Mouse (Mus musculus) limb, embryonic 13.5 days (tissue): ENCODE measurements around the gene Tspan5. TPM values are rescaled to one million over a fixed set of nuclear protein-coding genes. Genes with fewer than 3 reads are reported as not detected.

Source experiments
- ATAC-seq: fragments of 200-750 bp; cut with Nextera tagmentation; 2 replicates; pipeline ENCODE4 v1.8.0; 2017; ENCODE audit warnings: low read depth, moderate number of reproducible peaks, moderate TSS enrichment; ENCODE audit not compliant: low FRiP score
- H3K27ac ChIP-seq: fragments of 300-500 bp; sonication (generic); 2 replicates; pipeline ENCODE4 v1.5.1; 2015; ENCODE audit warnings: inconsistent platforms, mild to moderate bottlenecking, moderate library complexity
- H3K27me3 ChIP-seq: fragments of 300-500 bp; sonication (generic); 2 replicates; pipeline ENCODE4 v1.6.1; 2015; ENCODE audit warnings: mild to moderate bottlenecking, inconsistent platforms
- H3K36me3 ChIP-seq: fragments of 300-500 bp; sonication (generic); 2 replicates; pipeline ENCODE4 v1.6.1; 2015; ENCODE audit warnings: inconsistent platforms, mild to moderate bottlenecking, moderate library complexity
- H3K4me1 ChIP-seq: fragments of 300-500 bp; sonication (generic); 2 replicates; pipeline ENCODE4 v1.6.1; 2015; ENCODE audit warnings: inconsistent platforms
- H3K4me2 ChIP-seq: fragments of 300-500 bp; sonication (generic); replicated peaks from 2 replicates; pipeline ENCODE4 v1.6.1; 2015; ENCODE audit warnings: inconsistent platforms, mild to moderate bottlenecking, moderate library complexity
- H3K4me3 ChIP-seq: fragments of 300-500 bp; sonication (generic); 2 replicates; pipeline ENCODE4 v1.5.1; 2015; ENCODE audit warnings: moderate library complexity, mild to moderate bottlenecking, inconsistent platforms
- H3K9ac ChIP-seq: fragments of 300-500 bp; sonication (generic); 2 replicates; pipeline ENCODE4 v1.6.1; 2015; ENCODE audit warnings: mild to moderate bottlenecking, inconsistent platforms
- H3K9me3 ChIP-seq: fragments of 300-500 bp; sonication (generic); 2 replicates; pipeline ENCODE4 v1.6.1; 2016; ENCODE audit warnings: inconsistent platforms
- WGBS: fragments of 180-500 bp; shearing (Covaris S2); methylation state at CpG from one replicate; pipeline ENCODE4 v1.1.7; 2015; 5-methylcytosine and 5-hydroxymethylcytosine counted together
- polyA plus RNA-seq: library from polyadenylated mRNA; unstranded; fragments of >200 nt; fragmentation: Nextera tagmentation; extraction: Ambion mirVana; gene quantifications from 2 replicates; pipeline ENCODE4 v1.2.1, GENCODE M21; 2015

The Tspan5 gene
- polyA plus RNA-seq, 1 experiment from 2014 or later = 32.8 TPM

DNA sequence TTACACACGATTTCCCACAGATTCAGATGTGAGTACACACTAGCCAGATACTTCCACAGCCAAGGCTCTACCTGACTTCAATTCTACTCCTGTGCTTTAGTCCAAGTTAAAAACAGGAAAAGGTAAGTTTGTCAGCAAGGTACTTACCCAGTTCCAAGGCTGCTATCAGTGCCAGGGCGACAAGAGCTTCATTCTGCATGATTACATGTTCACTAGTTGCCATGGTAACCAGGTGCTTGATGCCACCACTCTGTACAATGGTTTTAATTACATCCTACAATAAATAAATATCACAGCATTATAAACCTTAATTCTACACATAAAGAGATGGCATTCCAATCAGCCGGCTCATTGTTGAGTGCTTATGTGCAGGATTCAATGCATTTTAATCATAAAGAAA, 203.5 kb downstream of the Tspan5 start:
- Histone ChIP-seq H3K4me2 (no peak overlapping the region), H3K4me1 (no peaks in the 10 kb centered on the region), H3K36me3 (peaks cover 55% of the 10 kb centered on the region), H3K9ac (no peak overlapping the region), H3K9me3 (0 out of 2 replicates have a peak, but pooled peaks cover 4% of the 10 kb centered on the region), H3K4me3 (no peak overlapping the region), H3K27ac (no peak overlapping the region), H3K27me3 (no peaks in the 10 kb centered on the region)
- WGBS = 91% methylated on average over 3 of the region's 3 CpGs
- no peak for ATAC-seq

- Histone ChIP-seq H3K4me1 (no peaks in the 10 kb centered on the region), H3K36me3 (peaks cover 45% of the 10 kb centered on the region), H3K4me3 (no peak overlapping the region), H3K9me3 (0 out of 2 replicates have a peak, but pooled peaks cover 1% of the 10 kb centered on the region), H3K9ac (no peak overlapping the region), H3K27ac (no peak overlapping the region), H3K27me3 (no peaks in the 10 kb centered on the region), H3K4me2 (no peak overlapping the region)
- no peak for ATAC-seq
- 92% methylated on average over 9 of the region's 9 CpGs for whole genome bisulfite sequencing
These were observed 207.1 kb downstream of the Tspan5 start for GRCm38 (mm10) chr3:138949081-138949480.

DNA sequence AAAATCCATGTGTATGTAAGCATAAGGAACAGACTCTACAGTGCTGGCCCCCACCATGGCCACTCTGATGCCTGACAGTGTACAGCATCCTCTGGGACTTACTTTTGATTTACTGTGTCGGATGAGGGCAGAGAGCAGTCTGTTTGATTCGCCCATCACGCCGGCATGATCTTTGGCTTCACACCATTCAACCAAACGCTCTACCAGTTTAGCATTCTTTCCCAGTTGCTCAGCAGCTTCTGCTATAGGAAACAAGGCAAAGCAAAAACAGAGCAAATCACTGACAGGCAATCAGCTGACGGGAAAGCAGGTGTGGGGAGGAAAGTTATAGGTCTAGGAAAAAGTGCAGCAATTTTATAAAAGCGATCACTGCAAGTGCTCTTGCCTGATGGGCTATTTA, 213.2 kb downstream of the Tspan5 start:
- H3K4me2 ChIP-seq = no peak overlapping the region
- no peak overlapping the region for H3K27ac ChIP-seq
- WGBS = 93% methylated on average over 7 of the region's 7 CpGs
- no peaks in the 10 kb centered on the region for H3K4me1 ChIP-seq
- no peak for ATAC-seq
- H3K4me3 ChIP-seq = no peak overlapping the region
- H3K36me3 ChIP-seq = peaks cover 45% of the 10 kb centered on the region
- no peaks in the 10 kb centered on the region for H3K27me3 ChIP-seq
- H3K9me3 ChIP-seq = no peaks in the 10 kb centered on the region
- H3K9ac ChIP-seq = no peak overlapping the region

Other genes starting within 250 kb of the Tspan5 start
- 402 TPM in 2 replicates for gene Eif4e, start 216.0 kb upstream of the Tspan5 start, polyA plus RNA-seq